Mouse (Mus musculus) thymus, adult 2 months (tissue): Measurements from ENCODE around the gene Mdh2.

Experiments
- CTCF ChIP-seq: fragments of 200-500 bp; IDR thresholded peaks from 2 replicates; pipeline ENCODE4 v1.5.1; 2012; ENCODE audit warnings: mild to moderate bottlenecking, control low read depth, low read length, moderate library complexity, borderline replicate concordance; ENCODE audit not compliant: control insufficient read depth, poor library complexity, insufficient read depth; ENCODE audit errors: extremely low read depth
- POLR2A ChIP-seq: fragments of 200-500 bp; IDR thresholded peaks from 2 replicates; pipeline ENCODE4 v1.6.1; 2012; ENCODE audit warnings: mild to moderate bottlenecking, low read length, control low read depth, moderate library complexity; ENCODE audit not compliant: control insufficient read depth, poor library complexity, insufficient read depth; ENCODE audit errors: extremely low read depth

GRCm38 (mm10) chr5:135803135-135803534 is 24.9 kb downstream of the Mdh2 start:
- TF ChIP-seq CTCF: 0 out of 2 replicates have a peak, but pooled peaks have one; percentile 14
- TF ChIP-seq POLR2A: no peak
